In genomic region chr14:14347836-14348621, GRCm38 (mm10) we compare ENCODE assay signal across 10 mouse cellular contexts. TPM values are rescaled to one million over a fixed set of nuclear protein-coding genes. Genes with fewer than 3 reads are reported as not detected.
DNase-seq lines count a peak whose midpoint lies in the region; ATAC-seq and TF ChIP-seq lines count a peak whose summit lies in the region.
"Had no signal": no experiment of that assay in that cellular context is flagged by ENCODE, and none has a peak within 500 bp of the region (broad histone marks: within the 10 kb centered on the region; RNA-seq: fewer than 3 reads in every experiment).

No protein-coding gene starts in this region.

- H3K27me3 ChIP-seq in spleen, adult 2 months (ENCODE audit: control insufficient read depth, insufficient read depth, low read length) = no peaks in the 10 kb centered on the region

- peak; percentile 34 for DNase-seq in heart, postnatal 4 days
- no peak for DNase-seq in heart, adult 8-10 months (ENCODE audit: low spot score)
- peak; percentile 71 to 75 for DNase-seq in B cell, adult 2 months
- DNase-seq in R1 (ENCODE audit: low read depth, low spot score) = peak; percentile 87
- DNase-seq in gastrocnemius, postnatal 14 days = peak; percentile 23
- DNase-seq in spleen, adult 2 months (ENCODE audit: low read depth in 1 of 2, low spot score in 2 of 2) = peak; percentile 7 to 76
- DNase-seq in urinary bladder, postnatal 25 days (ENCODE audit: low spot score) = no peak

- 94% methylated on average over 14 of the region's 14 CpGs for WGBS in spleen, adult 2 months

- H3K27ac ChIP-seq in spleen, adult 2 months (ENCODE audit: insufficient read depth, low read length) = no peak overlapping the region

- ATAC-seq in megakaryocyte progenitor cell, adult 5-6 weeks (replicated peaks; ENCODE audit: poor library complexity) = peak; percentile 6

- TF ChIP-seq POLR2A in spleen, adult 2 months (IDR thresholded peaks at IDR 0.05; ENCODE audit: low read depth, low read length) = no peak

- intact Hi-C loops in gastrocnemius, postnatal 14 days (cut with DNase I; ENCODE audit: low total_unique reads) = no loop called here

- no peak overlapping the region for H3K4me3 ChIP-seq in spleen, adult 2 months (ENCODE audit: extremely low read depth, insufficient read depth, insufficient read length)

- no peaks in the 10 kb centered on the region for H3K36me3 ChIP-seq in spleen, adult 2 months (ENCODE audit: control insufficient read depth, insufficient read depth, low read length)

- TF ChIP-seq CTCF in spleen, adult 2 months (IDR thresholded peaks at IDR 0.05; ENCODE audit: extremely low read depth, insufficient read depth, insufficient read length, insufficient replicate concordance) = no peak

- H3K4me1 ChIP-seq in spleen, adult 2 months (ENCODE audit: control insufficient read depth, insufficient read depth, insufficient read length) = no peaks in the 10 kb centered on the region

RNA-seq across cellular contexts. Expression of gene Il3ra, which starts 2.0 kb away (rescaled TPM):
- total RNA-seq in heart, postnatal 4 days (2021) = 1 to 10 TPM; 7.9 to 9.9 TPM
- total RNA-seq in heart, adult 8-10 months (2022) = 1 to 10 TPM; 2.2 to 7.2 (median 3.5) TPM
- 1 to 10 TPM; 3.3 to 5.6 TPM for total RNA-seq in gastrocnemius, postnatal 14 days (2021)
- total RNA-seq in megakaryocyte progenitor cell, adult 5-6 weeks (2015) = 8.1 and 9.0 TPM in 2 replicates
- total RNA-seq in megakaryocyte progenitor cell, adult 5-6 weeks (2017) = 28.2 and 48.3 TPM in 2 replicates
- polyA plus RNA-seq in spleen, adult 2 months (2012; rRNA removed) = 56.9 and 65.3 TPM in 2 replicates

RNA-seq across cellular contexts. Expression of gene Olfr31, which starts 25.4 kb away (rescaled TPM):
- under 1 TPM in 1 of 2 experiments, not detected in 1; 0.07 TPM for total RNA-seq in heart, postnatal 4 days (2021)
- total RNA-seq in heart, adult 8-10 months (2022) = not detected
- total RNA-seq in gastrocnemius, postnatal 14 days (2021) = not detected
- not detected in 2 replicates for total RNA-seq in megakaryocyte progenitor cell, adult 5-6 weeks (2015)
- not detected in 2 replicates for total RNA-seq in megakaryocyte progenitor cell, adult 5-6 weeks (2017)
- polyA plus RNA-seq in spleen, adult 2 months (2012; rRNA removed) = not detected in 2 replicates
- polyA plus RNA-seq: heart, embryonic 14.5 days; lung, embryonic 16.5 days had no signal

RNA-seq across cellular contexts. Expression of gene Olfr721-ps1, which starts 53.1 kb away (rescaled TPM):
- total RNA-seq in heart, postnatal 4 days (2021) = not detected
- total RNA-seq in heart, adult 8-10 months (2022) = not detected
- not detected for total RNA-seq in gastrocnemius, postnatal 14 days (2021)
- total RNA-seq in megakaryocyte progenitor cell, adult 5-6 weeks (2015) = not detected in 2 replicates
- not detected in 2 replicates for total RNA-seq in megakaryocyte progenitor cell, adult 5-6 weeks (2017)
- not detected in 2 replicates for polyA plus RNA-seq in spleen, adult 2 months (2012; rRNA removed)
- polyA plus RNA-seq: heart, embryonic 14.5 days; lung, embryonic 16.5 days had no signal

Comparison
In these comparisons a context has a peak if more than half of its experiments do, and no peak if none do; other contexts are left out.
1. DNase-seq: peak in heart, postnatal 4 days (single experiment), B cell, adult 2 months (2 of 2), R1 (single experiment), gastrocnemius, postnatal 14 days (single experiment) and spleen, adult 2 months (2 of 2); none in heart, adult 8-10 months (single experiment) and urinary bladder, postnatal 25 days (single experiment).